Mouse (Mus musculus) midbrain, embryonic 11.5 days (tissue): ENCODE data around the gene Vrk3. TPM values are rescaled to one million over a fixed set of nuclear protein-coding genes. Genes with fewer than 3 reads are reported as not detected.
A peak's percentile ranks its signal among the peaks of the same experiment; 100 is the strongest.

ENCODE experiments used
- ATAC-seq: fragments of 200-750 bp; cut with Nextera tagmentation; 2 replicates; pipeline ENCODE4 v1.8.0; 2017; ENCODE audit warnings: moderate TSS enrichment, moderate library complexity; ENCODE audit not compliant: low FRiP score
- DNase-seq: peaks from one replicate; pipeline ENCODE4 v3.0.0; 2015; ENCODE audit warnings: low spot score; ENCODE audit errors: missing footprints
- H3K27ac ChIP-seq: fragments of 300-500 bp; sonication (generic); 2 replicates; pipeline ENCODE4 v1.5.1; 2014; ENCODE audit warnings: low read depth, low read length
- H3K27me3 ChIP-seq: fragments of 300-500 bp; sonication (generic); 2 replicates; pipeline ENCODE4 v1.6.1; 2014; ENCODE audit warnings: mild to moderate bottlenecking, low read length, moderate library complexity, mixed read lengths; ENCODE audit not compliant: control insufficient read depth, insufficient read depth
- H3K36me3 ChIP-seq: fragments of 300-500 bp; sonication (generic); 2 replicates; pipeline ENCODE4 v1.6.1; 2014; ENCODE audit warnings: mild to moderate bottlenecking, low read length, moderate library complexity, mixed read lengths; ENCODE audit not compliant: control insufficient read depth, insufficient read depth
- H3K4me1 ChIP-seq: fragments of 300-500 bp; sonication (generic); 2 replicates; pipeline ENCODE4 v1.6.1; 2014; ENCODE audit warnings: low read length; ENCODE audit not compliant: control insufficient read depth, insufficient read depth
- H3K4me2 ChIP-seq: fragments of 300-500 bp; sonication (generic); 2 replicates; pipeline ENCODE4 v1.6.1; 2014; ENCODE audit warnings: mild to moderate bottlenecking, moderate library complexity
- H3K4me3 ChIP-seq: fragments of 300-500 bp; sonication (generic); 2 replicates; pipeline ENCODE4 v1.5.1; 2014; ENCODE audit warnings: low read depth, low read length
- H3K9ac ChIP-seq: fragments of 300-500 bp; sonication (generic); 2 replicates; pipeline ENCODE4 v1.6.1; 2014; ENCODE audit warnings: low read length
- H3K9me3 ChIP-seq: fragments of 300-500 bp; sonication (generic); 2 replicates; pipeline ENCODE4 v1.6.1; 2016; ENCODE audit warnings: low read length; ENCODE audit not compliant: control insufficient read depth
- WGBS: fragments of 180-500 bp; shearing (Covaris S2); extraction: QIAGEN DNeasy Blood & Tissue Kit; methylation state at CpG from one replicate; pipeline ENCODE4 v1.1.7; 2014; 5-methylcytosine and 5-hydroxymethylcytosine counted together
- polyA plus RNA-seq: library from polyadenylated mRNA; unstranded; fragments of >200 nt; fragmentation: Nextera tagmentation; extraction: Ambion mirVana; gene quantifications from 2 replicates; pipeline ENCODE4 v1.2.1, GENCODE M21; 2014

The Vrk3 gene
- polyA plus RNA-seq, 1 experiment from 2014 or later, result 41.7 TPM

- no peak overlapping the region for H3K4me2 ChIP-seq
- no peak for DNase-seq
- 83% methylated on average over 5 of the region's 5 CpGs for WGBS
- H3K27ac ChIP-seq, result no peak overlapping the region
- no peak for ATAC-seq
- no peaks in the 10 kb centered on the region for H3K27me3 ChIP-seq
- no peak overlapping the region for H3K4me3 ChIP-seq
- no peaks in the 10 kb centered on the region for H3K36me3 ChIP-seq
- H3K9me3 ChIP-seq, result 0 out of 2 replicates have a peak, but pooled peaks cover 3% of the 10 kb centered on the region
- no peak overlapping the region for H3K9ac ChIP-seq
- no peaks in the 10 kb centered on the region for H3K4me1 ChIP-seq
Observed at GRCm38 (mm10) chr7:44709881-44710280, 38.3 kb upstream of the Vrk3 start.

GRCm38 (mm10) chr7:44722058-44722457 is 26.2 kb upstream of the Vrk3 start:
- H3K4me1 ChIP-seq, result no peaks in the 10 kb centered on the region
- no peak overlapping the region for H3K27ac ChIP-seq
- no peaks in the 10 kb centered on the region for H3K9me3 ChIP-seq
- H3K4me3 ChIP-seq, result no peak overlapping the region
- no peaks in the 10 kb centered on the region for H3K36me3 ChIP-seq
- no peaks in the 10 kb centered on the region for H3K27me3 ChIP-seq
- ATAC-seq (no peak), DNase-seq (no peak)
- H3K4me2 ChIP-seq, result no peak overlapping the region
- H3K9ac ChIP-seq, result no peak overlapping the region
- 83% methylated on average over 5 of the region's 5 CpGs for WGBS

- DNase-seq (no peak), ATAC-seq (no peak)
- no peaks in the 10 kb centered on the region for H3K27me3 ChIP-seq
- no peak overlapping the region for H3K9ac ChIP-seq
- no peak overlapping the region for H3K4me2 ChIP-seq
- H3K4me1 ChIP-seq, result no peaks in the 10 kb centered on the region
- 32% methylated on average over 7 of the region's 7 CpGs for WGBS
- no peaks in the 10 kb centered on the region for H3K9me3 ChIP-seq
- no peak overlapping the region for H3K4me3 ChIP-seq
- H3K36me3 ChIP-seq, result no peaks in the 10 kb centered on the region
- no peak overlapping the region for H3K27ac ChIP-seq
Observed at GRCm38 (mm10) chr7:44724316-44724715, 23.9 kb upstream of the Vrk3 start.

GRCm38 (mm10) chr7:44726343-44726742 is 21.9 kb upstream of the Vrk3 start:
- Histone ChIP-seq H3K9me3 (no peaks in the 10 kb centered on the region), H3K4me1 (no peaks in the 10 kb centered on the region), H3K27me3 (no peaks in the 10 kb centered on the region), H3K9ac (no peak overlapping the region), H3K36me3 (no peaks in the 10 kb centered on the region), H3K27ac (no peak overlapping the region), H3K4me2 (no peak overlapping the region), H3K4me3 (no peak overlapping the region)
- no peak for DNase-seq
- WGBS, result 77% methylated on average over 6 of the region's 6 CpGs
- ATAC-seq, result no peak

- Histone ChIP-seq H3K27ac (no peak overlapping the region), H3K9ac (no peak overlapping the region), H3K4me3 (no peak overlapping the region), H3K27me3 (no peaks in the 10 kb centered on the region), H3K4me1 (no peaks in the 10 kb centered on the region), H3K4me2 (no peak overlapping the region), H3K36me3 (no peaks in the 10 kb centered on the region), H3K9me3 (no peaks in the 10 kb centered on the region)
- no peak for ATAC-seq
- no peak for DNase-seq
- WGBS, result 72% methylated on average over 5 of the region's 5 CpGs
Observed at GRCm38 (mm10) chr7:44727151-44727550, 21.1 kb upstream of the Vrk3 start.

- 88% methylated on average over 11 of the region's 11 CpGs for WGBS
- H3K4me3 ChIP-seq, result no peak overlapping the region
- H3K27me3 ChIP-seq, result no peaks in the 10 kb centered on the region
- no peak overlapping the region for H3K4me2 ChIP-seq
- no peaks in the 10 kb centered on the region for H3K9me3 ChIP-seq
- H3K36me3 ChIP-seq, result no peaks in the 10 kb centered on the region
- no peak for DNase-seq
- no peak overlapping the region for H3K27ac ChIP-seq
- H3K9ac ChIP-seq, result no peak overlapping the region
- ATAC-seq, result no peak
- no peaks in the 10 kb centered on the region for H3K4me1 ChIP-seq
Observed at GRCm38 (mm10) chr7:44728082-44728975, 19.9 kb upstream of the Vrk3 start.

GRCm38 (mm10) chr7:44733723-44734122 is 14.5 kb upstream of the Vrk3 start:
- WGBS, result 88% methylated on average over 9 of the region's 9 CpGs
- no peak for ATAC-seq

GRCm38 (mm10) chr7:44741361-44741760 is 6.9 kb upstream of the Vrk3 start:
- 86% methylated on average over 8 of the region's 8 CpGs for WGBS
- Histone ChIP-seq H3K36me3 (no peaks in the 10 kb centered on the region), H3K4me3 (no peak overlapping the region), H3K4me1 (peaks cover 7% of the 10 kb centered on the region), H3K27ac (no peak overlapping the region), H3K9me3 (no peaks in the 10 kb centered on the region), H3K27me3 (no peaks in the 10 kb centered on the region), H3K4me2 (no peak overlapping the region), H3K9ac (no peak overlapping the region)
- no peak for ATAC-seq
- DNase-seq, result no peak

More at GRCm38 (mm10) chr7:44733723-44734122, 14.5 kb upstream of the Vrk3 start:
- H3K4me3 ChIP-seq, result no peak overlapping the region
- H3K4me1 ChIP-seq, result no peaks in the 10 kb centered on the region
- no peak for DNase-seq
- H3K4me2 ChIP-seq, result no peak overlapping the region
- H3K27ac ChIP-seq, result no peak overlapping the region
- no peaks in the 10 kb centered on the region for H3K9me3 ChIP-seq
- H3K36me3 ChIP-seq, result no peaks in the 10 kb centered on the region
- no peaks in the 10 kb centered on the region for H3K27me3 ChIP-seq
- H3K9ac ChIP-seq, result no peak overlapping the region

- H3K27me3 ChIP-seq, result no peaks in the 10 kb centered on the region
- no peaks in the 10 kb centered on the region for H3K9me3 ChIP-seq
- peak overlapping the region; percentile 32 for H3K4me3 ChIP-seq
- DNase-seq (peak; percentile 82), ATAC-seq (no peak)
- WGBS, result 29% methylated on average over 9 of the region's 9 CpGs
- peak overlapping the region; percentile 63 for H3K4me2 ChIP-seq
- H3K4me1 ChIP-seq, result peaks cover 16% of the 10 kb centered on the region
- no peaks in the 10 kb centered on the region for H3K36me3 ChIP-seq
- peak overlapping the region; percentile 65 for H3K9ac ChIP-seq
- H3K27ac ChIP-seq, result no peak overlapping the region
Observed at GRCm38 (mm10) chr7:44744270-44744669, 3.9 kb upstream of the Vrk3 start.
